Mouse (Mus musculus): ENCODE results near the gene Auts2. TPM values are rescaled to one million over a fixed set of nuclear protein-coding genes. Genes with fewer than 3 reads are reported as not detected.

Auts2 gene
- polyA plus RNA-seq, 2 experiments, result 38.3 to 50.8 TPM

DNA sequence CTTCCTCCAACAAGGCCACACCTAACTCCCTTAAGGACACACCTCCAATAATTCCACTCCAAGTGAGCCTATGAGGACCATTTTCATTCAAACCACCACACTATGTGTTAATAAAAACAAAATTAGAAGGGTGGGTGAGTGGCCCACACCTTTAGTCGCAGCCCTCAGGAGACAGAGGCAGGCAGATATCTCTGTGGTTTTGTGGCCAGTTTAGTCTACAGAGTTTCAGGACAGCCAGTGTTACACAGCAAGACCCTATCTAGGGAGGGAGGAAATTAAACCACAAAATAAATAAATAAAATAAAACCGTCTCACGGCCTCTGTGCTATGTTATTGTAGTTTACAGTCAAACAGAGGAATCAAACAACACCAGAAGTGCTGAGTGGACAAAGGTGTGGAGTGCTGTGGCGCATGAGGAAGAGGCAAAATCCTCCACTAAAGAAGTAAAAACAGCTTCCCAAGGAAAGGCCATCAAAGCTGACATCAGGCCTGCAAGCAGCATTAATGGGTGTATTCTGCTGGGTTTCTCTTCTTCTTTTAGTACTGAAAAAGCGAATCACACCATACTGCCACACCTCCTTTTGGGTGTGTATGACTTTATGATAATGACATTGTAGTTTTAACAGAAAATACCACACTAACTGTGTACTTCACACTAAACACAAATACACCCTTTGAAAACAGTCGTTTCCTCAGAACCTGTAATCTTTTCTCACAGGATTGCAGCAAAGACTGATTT, 109.6 kb downstream of the Auts2 start:
- no peak for DNase-seq (ENCODE audit: low spot score)
- WGBS, result 78% methylated on average over 6 of the region's 6 CpGs
- Histone ChIP-seq H3K9ac (ENCODE audit: low read depth, low read length, severe bottlenecking) (no peak overlapping the region), H3K36me3 (ENCODE audit: control insufficient read depth, insufficient read depth, low read length) (no peaks in the 10 kb centered on the region), H3K27ac (replicated peaks; ENCODE audit: low read depth, low read length) (no peak overlapping the region), H3K4me1 (ENCODE audit: control insufficient read depth, insufficient read depth, low read length) (peaks cover 12% of the 10 kb centered on the region; the same call in 1 of the 2 replicates), H3K4me3 (replicated peaks; ENCODE audit: low read length) (no peak overlapping the region), H3K4me2 (replicated peaks; ENCODE audit: low read depth, low read length, severe bottlenecking) (no peak overlapping the region), H3K27me3 (ENCODE audit: control insufficient read depth, insufficient read depth, low read length) (no peaks in the 10 kb centered on the region), H3K9me3 (ENCODE audit: control insufficient read depth, low read length) (no peaks in the 10 kb centered on the region)
- TF ChIP-seq POLR2A (IDR thresholded peaks at IDR 0.05; ENCODE audit: borderline replicate concordance, extremely low read depth, insufficient read depth, insufficient read length), result no peak
- no peak for ATAC-seq (ENCODE audit: low FRiP score, low read depth)

DNA sequence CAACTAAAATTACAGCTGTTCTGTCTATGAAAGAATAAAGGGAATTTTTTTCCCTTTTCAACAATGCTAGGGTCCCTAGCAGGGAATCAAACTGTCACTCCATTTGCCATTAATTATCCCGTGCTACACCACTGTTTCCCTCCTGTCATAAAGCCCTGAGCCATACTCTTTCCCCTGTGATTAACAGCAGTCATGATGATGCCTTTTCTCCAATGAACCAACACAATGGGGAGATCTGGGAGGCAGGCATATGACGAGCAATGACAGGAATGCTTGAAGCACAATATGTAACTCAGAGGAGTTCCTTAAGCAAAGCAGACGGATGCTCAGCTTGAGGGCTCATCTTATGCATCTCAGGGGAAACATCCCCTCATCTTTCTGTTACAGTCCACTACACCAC, 113.8 kb downstream of the Auts2 start:
- DNase-seq (ENCODE audit: low spot score), result no peak
- Histone ChIP-seq H3K4me2 (replicated peaks; ENCODE audit: low read depth, low read length, severe bottlenecking) (no peak overlapping the region), H3K4me3 (replicated peaks; ENCODE audit: low read length) (no peak overlapping the region), H3K4me1 (ENCODE audit: control insufficient read depth, insufficient read depth, low read length) (no peaks in the 10 kb centered on the region), H3K9ac (ENCODE audit: low read depth, low read length, severe bottlenecking) (no peak overlapping the region), H3K36me3 (ENCODE audit: control insufficient read depth, insufficient read depth, low read length) (no peaks in the 10 kb centered on the region), H3K27me3 (ENCODE audit: control insufficient read depth, insufficient read depth, low read length) (no peaks in the 10 kb centered on the region), H3K27ac (replicated peaks; ENCODE audit: low read depth, low read length) (no peak overlapping the region), H3K9me3 (ENCODE audit: control insufficient read depth, low read length) (no peaks in the 10 kb centered on the region)
- 74% methylated on average over 3 of the region's 3 CpGs for WGBS
- no peak for ATAC-seq (ENCODE audit: low FRiP score, low read depth)
- no peak for TF ChIP-seq POLR2A (IDR thresholded peaks at IDR 0.05; ENCODE audit: borderline replicate concordance, extremely low read depth, insufficient read depth, insufficient read length)

DNA sequence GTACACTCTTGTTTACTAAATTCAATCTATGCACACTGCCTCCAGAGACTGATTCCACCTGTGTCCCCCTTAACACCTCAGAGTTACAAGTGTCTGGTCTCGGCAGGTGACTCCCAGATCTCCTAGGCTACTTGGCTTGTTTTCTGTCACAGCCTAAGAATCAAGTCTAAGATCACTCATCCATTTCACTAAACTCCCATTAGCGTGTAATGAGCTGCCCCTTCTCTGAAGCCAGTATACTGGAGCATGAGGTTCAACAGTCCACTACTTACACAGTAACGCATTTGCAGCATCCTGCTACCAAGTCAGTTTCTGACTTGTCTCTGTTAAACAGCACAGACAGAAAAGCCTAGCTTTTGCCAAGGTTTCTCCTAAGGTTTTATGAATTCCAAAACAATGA, 116.8 kb downstream of the Auts2 start:
- ATAC-seq (ENCODE audit: low FRiP score, low read depth), result no peak
- Histone ChIP-seq H3K27me3 (ENCODE audit: control insufficient read depth, insufficient read depth, low read length) (no peaks in the 10 kb centered on the region), H3K4me2 (replicated peaks; ENCODE audit: low read depth, low read length, severe bottlenecking) (no peak overlapping the region), H3K36me3 (ENCODE audit: control insufficient read depth, insufficient read depth, low read length) (no peaks in the 10 kb centered on the region), H3K27ac (replicated peaks; ENCODE audit: low read depth, low read length) (no peak overlapping the region), H3K4me3 (replicated peaks; ENCODE audit: low read length) (no peak overlapping the region), H3K9ac (ENCODE audit: low read depth, low read length, severe bottlenecking) (no peak overlapping the region), H3K4me1 (ENCODE audit: control insufficient read depth, insufficient read depth, low read length) (peaks cover 5% of the 10 kb centered on the region; the same call in 1 of the 2 replicates), H3K9me3 (ENCODE audit: control insufficient read depth, low read length) (no peaks in the 10 kb centered on the region)
- 90% methylated on average over 3 of the region's 3 CpGs for WGBS
- no peak for TF ChIP-seq POLR2A (IDR thresholded peaks at IDR 0.05; ENCODE audit: borderline replicate concordance, extremely low read depth, insufficient read depth, insufficient read length)
- no peak for DNase-seq (ENCODE audit: low spot score)

DNA sequence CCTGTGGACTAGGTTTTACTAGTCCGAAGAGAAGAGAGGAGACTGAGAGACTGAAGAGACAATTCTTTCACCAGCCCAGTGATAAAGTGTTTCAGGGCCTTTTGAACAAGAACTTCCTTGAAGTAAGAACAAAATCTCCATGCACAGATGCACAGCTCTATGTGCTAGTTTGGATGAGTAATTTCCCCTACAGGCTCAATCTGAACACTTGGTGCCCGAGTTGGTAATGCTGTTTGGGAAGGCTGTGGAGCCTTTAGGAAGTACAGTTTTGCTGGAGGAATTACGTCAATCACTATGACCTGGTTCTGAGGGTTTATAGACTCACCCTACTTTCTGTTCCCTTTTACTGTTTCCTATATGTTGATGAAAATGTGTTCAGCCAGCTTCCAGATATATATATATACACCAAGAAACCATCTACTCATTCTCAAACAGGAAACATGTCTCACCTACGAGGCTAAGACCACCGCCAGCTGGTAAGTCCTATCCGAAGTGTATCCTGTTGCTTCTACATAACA, 117.3 kb downstream of the Auts2 start:
- Histone ChIP-seq H3K4me3 (replicated peaks; ENCODE audit: low read length) (no peak overlapping the region), H3K4me2 (replicated peaks; ENCODE audit: low read depth, low read length, severe bottlenecking) (no peak overlapping the region), H3K27me3 (ENCODE audit: control insufficient read depth, insufficient read depth, low read length) (no peaks in the 10 kb centered on the region), H3K9me3 (ENCODE audit: control insufficient read depth, low read length) (no peaks in the 10 kb centered on the region), H3K9ac (ENCODE audit: low read depth, low read length, severe bottlenecking) (no peak overlapping the region), H3K27ac (replicated peaks; ENCODE audit: low read depth, low read length) (no peak overlapping the region), H3K36me3 (ENCODE audit: control insufficient read depth, insufficient read depth, low read length) (no peaks in the 10 kb centered on the region), H3K4me1 (ENCODE audit: control insufficient read depth, insufficient read depth, low read length) (peaks cover 9% of the 10 kb centered on the region; the same call in 1 of the 2 replicates)
- WGBS, result 71% methylated on average over 6 of the region's 6 CpGs
- TF ChIP-seq POLR2A (IDR thresholded peaks at IDR 0.05; ENCODE audit: borderline replicate concordance, extremely low read depth, insufficient read depth, insufficient read length), result no peak
- no peak for ATAC-seq (ENCODE audit: low FRiP score, low read depth)
- DNase-seq (ENCODE audit: low spot score), result no peak

DNA sequence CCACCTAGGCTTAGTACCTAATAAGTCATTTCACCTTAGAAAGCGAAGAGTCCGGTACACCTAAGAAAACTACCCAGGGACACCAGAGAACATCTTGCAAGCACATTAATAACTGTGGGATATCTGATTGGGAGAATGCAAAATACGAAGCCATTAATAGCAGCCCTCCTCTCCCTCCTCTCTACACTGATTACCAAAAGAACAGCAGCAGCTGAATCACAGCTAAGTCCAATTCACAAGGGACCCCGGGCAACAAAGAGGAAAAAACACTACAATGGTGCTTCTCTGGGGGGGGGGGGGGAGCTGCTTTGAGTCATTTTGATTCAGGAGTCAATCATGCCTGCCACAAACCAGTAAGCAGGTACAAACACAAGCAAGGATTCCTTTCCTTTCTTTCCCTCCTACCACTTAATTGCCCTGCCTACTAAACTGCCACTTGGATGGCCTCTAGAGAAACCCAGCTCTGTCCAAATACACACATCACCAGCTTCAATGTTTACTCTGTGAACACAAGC, 132.7 kb downstream of the Auts2 start:
- ATAC-seq (ENCODE audit: low FRiP score, low read depth) (no peak), DNase-seq (ENCODE audit: low spot score) (no peak)
- 71% methylated on average over 4 of the region's 4 CpGs for WGBS

More for the DNA sequence above, 132.7 kb downstream of the Auts2 start:
- H3K27ac ChIP-seq (replicated peaks; ENCODE audit: low read depth, low read length), result no peak overlapping the region
- no peak overlapping the region for H3K4me3 ChIP-seq (replicated peaks; ENCODE audit: low read length)
- H3K9me3 ChIP-seq (ENCODE audit: control insufficient read depth, low read length), result no peaks in the 10 kb centered on the region
- TF ChIP-seq POLR2A (IDR thresholded peaks at IDR 0.05; ENCODE audit: borderline replicate concordance, extremely low read depth, insufficient read depth, insufficient read length), result no peak
- H3K4me2 ChIP-seq (replicated peaks; ENCODE audit: low read depth, low read length, severe bottlenecking), result no peak overlapping the region
- no peak overlapping the region for H3K9ac ChIP-seq (ENCODE audit: low read depth, low read length, severe bottlenecking)
- no peaks in the 10 kb centered on the region for H3K36me3 ChIP-seq (ENCODE audit: control insufficient read depth, insufficient read depth, low read length)
- H3K4me1 ChIP-seq (ENCODE audit: control insufficient read depth, insufficient read depth, low read length), result peaks cover 8% of the 10 kb centered on the region
- H3K27me3 ChIP-seq (ENCODE audit: control insufficient read depth, insufficient read depth, low read length), result no peaks in the 10 kb centered on the region

Measured in limb, embryonic 14.5 days (tissue).